Mouse (Mus musculus) spleen, adult 2 months (tissue): Measurements from ENCODE around the gene Rps6kc1.

Experiments
- CTCF ChIP-seq: fragments of 200-500 bp; IDR thresholded peaks from 2 replicates; pipeline ENCODE4 v1.5.1; 2011; ENCODE audit warnings: mild to moderate bottlenecking, inconsistent platforms; ENCODE audit not compliant: insufficient read depth, insufficient read length, insufficient replicate concordance; ENCODE audit errors: extremely low read depth
- POLR2A ChIP-seq: fragments of 200-500 bp; IDR thresholded peaks from 2 replicates; pipeline ENCODE4 v1.6.1; 2011; ENCODE audit warnings: low read depth, low read length, inconsistent platforms

DNA sequence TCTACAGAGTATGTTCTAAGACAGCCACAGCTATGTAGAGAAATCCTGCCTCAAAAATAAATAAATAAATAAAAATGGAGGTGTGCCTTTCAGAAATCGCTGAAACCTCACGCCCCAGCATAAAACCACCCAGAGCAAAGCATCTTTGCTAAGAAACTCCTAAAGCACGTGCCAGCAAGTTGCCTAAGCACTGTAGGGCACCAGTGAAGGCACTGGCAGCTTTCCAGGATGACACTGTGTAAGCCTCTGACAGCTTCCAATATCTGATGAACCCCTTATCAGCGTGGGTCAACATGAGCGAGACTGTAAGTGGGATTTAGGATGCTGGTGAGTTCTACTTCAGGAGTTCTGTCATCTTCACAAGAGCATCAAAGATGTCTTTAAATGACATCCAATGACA is 39.4 kb upstream of the Rps6kc1 start:
- TF ChIP-seq CTCF, result no peak
- TF ChIP-seq POLR2A, result no peak
